Mouse (Mus musculus): Measurements from ENCODE around the gene Bbip1. TPM values are rescaled to one million over a fixed set of nuclear protein-coding genes. Genes with fewer than 3 reads are reported as not detected.

Gene Bbip1
- total and polyA plus RNA-seq, 3 experiments = 38.8 to 95.7 (median 41.0) TPM

GRCm38 (mm10) chr19:53945171-53946042, 980 bp upstream of the Bbip1 start:
- peak; percentile 44 for DNase-seq (ENCODE audit: extremely low read depth)
- in situ Hi-C loops (cut with MboI; ENCODE audit: low pct_ligation_motif_present, low pct_unique_long_range_greater_than_20kb, low sequenced_read_pairs) (no loop called here), dilution Hi-C loops (cut with MboI; ENCODE audit: extremely low pct_ligation_motif_present, extremely low pct_unique_long_range_greater_than_20kb, low sequenced_read_pairs) (no loop called here)
- H3K4me2 ChIP-seq (ENCODE audit: insufficient read depth, low read depth, poor library complexity, severe bottlenecking) = peak overlapping the region; percentile 85
- peaks cover 2 to 16% of the 10 kb centered on the region in 2 experiments; a peak in 2 of 4 replicates for H3K4me1 ChIP-seq (ENCODE audit: control insufficient read depth in 1 of 2, insufficient read depth in 2 of 2)
- H3K36me3 ChIP-seq (replicated peaks in 1 of 2; ENCODE audit: control insufficient read depth in 1 of 2, insufficient read depth in 1 of 2, low read length in 1 of 2) = peaks cover 3 to 16% of the 10 kb centered on the region in 2 experiments
- peaks cover 21% of the 10 kb centered on the region for H3K79me2 ChIP-seq (replicated peaks; ENCODE audit: control insufficient read depth, extremely low read depth, insufficient read depth, poor library complexity, severe bottlenecking)
- peak; percentile 61 for TF ChIP-seq ZNF384 (IDR thresholded peaks at IDR 0.05; ENCODE audit: low read depth, low read length)
- TF ChIP-seq CHD2 (IDR thresholded peaks at IDR 0.05; ENCODE audit: low read length) = peak; percentile 40; the same call in 1 of the 2 replicates
- TF ChIP-seq JUND (conservative IDR thresholded peaks at IDR 0.05; ENCODE audit: low read depth, low read length) = no peak
- no peak; the same call in 1 of the 2 replicates for TF ChIP-seq UBTF (IDR thresholded peaks at IDR 0.05; ENCODE audit: low read depth, low read length)
- TF ChIP-seq BHLHE40 (IDR thresholded peaks at IDR 0.05; ENCODE audit: low read depth, low read length) = no peak
- TF ChIP-seq GABPA (IDR thresholded peaks at IDR 0.05; ENCODE audit: insufficient replicate concordance, low read depth, low read length) = no peak
- TF ChIP-seq RAD21 (IDR thresholded peaks at IDR 0.05; ENCODE audit: low read depth, low read length) = no peak
- no peak for TF ChIP-seq MAX (IDR thresholded peaks at IDR 0.05; ENCODE audit: low read length)
- H3K4me3 ChIP-seq (replicated peaks in 1 of 3; ENCODE audit: low read depth in 2 of 3, low read length in 2 of 3, poor library complexity in 1 of 3) = peak overlapping the region; percentile 60 to 87 (median 79)
- no peak overlapping the region; the same call in 1 of the 2 replicates for H3K27ac ChIP-seq (ENCODE audit: insufficient read depth, low read depth)
- peak overlapping the region; percentile 86 for H3K9ac ChIP-seq (ENCODE audit: insufficient read depth, low read depth)
- no peaks in the 10 kb centered on the region for H3K27me3 ChIP-seq (replicated peaks)
- no peaks in the 10 kb centered on the region for H3K9me3 ChIP-seq (replicated peaks; ENCODE audit: low read length)

GRCm38 (mm10) chr19:53944786-53945169, 351 bp upstream of the Bbip1 start:
- Histone ChIP-seq H3K27me3 (replicated peaks) (no peaks in the 10 kb centered on the region), H3K36me3 (replicated peaks in 1 of 2; ENCODE audit: control insufficient read depth in 1 of 2, insufficient read depth in 1 of 2, low read length in 1 of 2) (peaks cover 3 to 18% of the 10 kb centered on the region in 2 experiments), H3K4me1 (ENCODE audit: control insufficient read depth in 1 of 2, insufficient read depth in 2 of 2) (peaks cover 2 to 16% of the 10 kb centered on the region in 2 experiments; a peak in 2 of 4 replicates), H3K4me2 (ENCODE audit: insufficient read depth, low read depth, poor library complexity, severe bottlenecking) (no peak overlapping the region), H3K27ac (ENCODE audit: insufficient read depth, low read depth) (peak overlapping the region; percentile 30; the same call in 1 of the 2 replicates), H3K9ac (ENCODE audit: insufficient read depth, low read depth) (peak overlapping the region; percentile 86), H3K9me3 (replicated peaks; ENCODE audit: low read length) (no peaks in the 10 kb centered on the region), H3K79me2 (replicated peaks; ENCODE audit: control insufficient read depth, extremely low read depth, insufficient read depth, poor library complexity, severe bottlenecking) (peaks cover 20% of the 10 kb centered on the region), H3K4me3 (replicated peaks in 1 of 3; ENCODE audit: low read depth in 2 of 3, low read length in 2 of 3, poor library complexity in 1 of 3) (peak overlapping the region; percentile 48 to 87 (median 79))
- dilution Hi-C loops (cut with MboI; ENCODE audit: extremely low pct_ligation_motif_present, extremely low pct_unique_long_range_greater_than_20kb, low sequenced_read_pairs) (no loop called here), in situ Hi-C loops (cut with MboI; ENCODE audit: low pct_ligation_motif_present, low pct_unique_long_range_greater_than_20kb, low sequenced_read_pairs) (no loop called here)
- no peak for DNase-seq (ENCODE audit: extremely low read depth)
- TF ChIP-seq ELF1 (IDR thresholded peaks at IDR 0.05; ENCODE audit: low read depth, low read length) (no peak), MAZ (IDR thresholded peaks at IDR 0.05; ENCODE audit: low read depth, low read length) (0 out of 2 replicates have a peak, but pooled peaks have one; percentile 18), IRF4 (IDR thresholded peaks at IDR 0.05; ENCODE audit: low read depth, low read length) (no peak), HCFC1 (IDR thresholded peaks at IDR 0.05; ENCODE audit: low read depth, low read length) (no peak), MAFK (IDR thresholded peaks at IDR 0.05; ENCODE audit: insufficient replicate concordance, low read length) (no peak), TBP (conservative IDR thresholded peaks at IDR 0.05; ENCODE audit: low read depth, low read length) (no peak), JUND (conservative IDR thresholded peaks at IDR 0.05; ENCODE audit: low read depth, low read length) (no peak), KAT2A (IDR thresholded peaks at IDR 0.05; ENCODE audit: insufficient replicate concordance, low read length) (no peak), GABPA (IDR thresholded peaks at IDR 0.05; ENCODE audit: insufficient replicate concordance, low read depth, low read length) (no peak), ZNF384 (IDR thresholded peaks at IDR 0.05; ENCODE audit: low read depth, low read length) (no peak), SIN3A (IDR thresholded peaks at IDR 0.05; ENCODE audit: low read length) (no peak), RAD21 (IDR thresholded peaks at IDR 0.05; ENCODE audit: low read depth, low read length) (no peak), CTCF (conservative IDR thresholded peaks at IDR 0.05 in 1 of 2, IDR thresholded peaks at IDR 0.05 in 1 of 2; ENCODE audit: low read depth in 2 of 2, low read length in 2 of 2) (no peak), CHD2 (IDR thresholded peaks at IDR 0.05; ENCODE audit: low read length) (no peak), ZC3H11A (IDR thresholded peaks at IDR 0.05; ENCODE audit: low read depth, low read length) (no peak), POLR2A (IDR thresholded peaks at IDR 0.05; ENCODE audit: low read depth, low read length) (peak; percentile 44; the same call in 1 of the 2 replicates), MXI1 (IDR thresholded peaks at IDR 0.05; ENCODE audit: low read depth, low read length) (no peak), ZMIZ1 (IDR thresholded peaks at IDR 0.05; ENCODE audit: low read depth, low read length) (peak; percentile 71; the same call in 1 of the 2 replicates), ETS1 (conservative IDR thresholded peaks at IDR 0.05; ENCODE audit: low read depth, low read length) (no peak)

All from CH12.LX (cell line).